ENCODE assay signal across 9 mouse cellular contexts in the genomic region with DNA sequence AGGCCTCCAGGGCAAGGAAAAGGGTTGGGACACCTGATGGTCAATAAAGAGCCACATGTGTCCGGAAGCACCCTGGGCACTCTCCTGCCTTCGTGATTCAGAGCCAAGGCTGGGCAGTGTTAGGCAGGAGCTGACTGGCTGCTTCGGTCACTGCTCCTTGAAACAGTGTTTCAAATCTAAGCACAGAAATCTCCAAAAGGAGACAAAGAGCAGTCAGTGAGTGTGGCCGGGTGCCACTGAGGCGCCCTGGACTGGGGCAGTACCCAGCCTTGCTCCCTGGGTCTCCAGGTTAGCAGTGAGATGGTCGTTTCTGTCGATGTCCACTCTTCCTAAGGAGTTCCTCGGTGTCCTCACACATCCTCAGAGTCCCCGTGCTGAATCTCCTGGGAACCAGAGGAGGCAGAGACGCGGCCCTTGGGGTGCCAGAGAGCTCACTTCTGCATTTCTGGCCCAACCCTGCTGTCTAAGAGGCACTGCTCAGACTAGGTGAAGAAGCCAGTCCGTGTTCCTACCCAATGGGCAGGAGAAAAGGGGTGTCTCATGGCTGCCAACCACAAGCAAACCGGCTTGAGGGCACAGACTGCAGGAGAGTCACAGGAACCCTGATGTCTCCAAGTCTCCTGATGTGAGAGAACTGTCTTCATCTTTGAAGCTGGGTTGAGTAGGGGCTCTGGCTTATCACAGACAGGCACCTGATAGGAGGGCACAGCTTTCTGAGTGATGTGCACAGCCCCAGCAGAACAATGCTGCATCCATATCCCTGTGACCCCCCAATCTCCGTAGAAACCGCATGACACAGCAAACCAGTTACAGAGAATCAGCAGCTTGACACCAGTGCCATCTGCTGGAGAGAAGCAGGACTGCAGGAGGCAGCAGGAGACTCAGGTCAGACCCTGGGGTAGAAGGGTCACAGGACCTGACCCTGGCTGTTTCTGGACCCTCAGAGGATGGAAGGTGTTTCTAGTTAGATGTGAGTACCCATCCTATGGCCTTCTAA. TPM values are rescaled to one million over a fixed set of nuclear protein-coding genes. Genes with fewer than 3 reads are reported as not detected.
DNase-seq lines count a peak whose midpoint lies in the region; ATAC-seq and TF ChIP-seq lines count a peak whose summit lies in the region.
"Had no signal": no experiment of that assay in that cellular context is flagged by ENCODE, and none has a peak within 500 bp of the region (broad histone marks: within the 10 kb centered on the region; RNA-seq: fewer than 3 reads in every experiment).

No protein-coding gene starts in this region.

- no peaks in the 10 kb centered on the region for H3K9me3 ChIP-seq in heart, embryonic 12.5 days (replicated peaks)
- H3K9me3 ChIP-seq in hindbrain, postnatal 0 days (ENCODE audit: low read length): no peaks in the 10 kb centered on the region
- H3K9me3 ChIP-seq in midbrain, embryonic 11.5 days (ENCODE audit: control insufficient read depth, low read length): no peaks in the 10 kb centered on the region

- H3K27me3 ChIP-seq in heart, embryonic 12.5 days (replicated peaks): no peaks in the 10 kb centered on the region
- no peaks in the 10 kb centered on the region for H3K27me3 ChIP-seq in hindbrain, postnatal 0 days (ENCODE audit: insufficient read depth, low read length)
- H3K27me3 ChIP-seq in midbrain, embryonic 11.5 days (ENCODE audit: control insufficient read depth, insufficient read depth, low read length): no peaks in the 10 kb centered on the region

- H3K4me3 ChIP-seq in heart, embryonic 12.5 days: no peak overlapping the region
- H3K4me3 ChIP-seq in hindbrain, postnatal 0 days (ENCODE audit: low read length): no peak overlapping the region
- H3K4me3 ChIP-seq in midbrain, embryonic 11.5 days (ENCODE audit: low read depth, low read length): no peak overlapping the region
- H3K4me3 ChIP-seq: myocyte had no signal

- ATAC-seq in heart, embryonic 12.5 days (ENCODE audit: insufficient number of reproducible peaks, low FRiP score): no peak
- ATAC-seq in hindbrain, postnatal 0 days: peak; percentile 48; the same call in 1 of the 2 replicates
- ATAC-seq in midbrain, embryonic 11.5 days (ENCODE audit: low FRiP score): peak; percentile 64

- WGBS in heart, embryonic 12.5 days: 66% methylated on average over 15 of the region's 15 CpGs
- 66% methylated on average over 15 of the region's 15 CpGs for WGBS in hindbrain, postnatal 0 days
- WGBS in midbrain, embryonic 11.5 days: 71% methylated on average over 15 of the region's 15 CpGs

- DNase-seq in heart, adult 11 months: peak; percentile 95
- peak; percentile 67 for DNase-seq in cerebellum, adult 9-11 months
- DNase-seq in frontal cortex, postnatal 10 days (ENCODE audit: low spot score in 2 of 2): peak; percentile 61 to 76
- DNase-seq in hindbrain, postnatal 0 days (ENCODE audit: low spot score): peak; percentile 81
- peak; percentile 51 to 76 for DNase-seq in left cerebral cortex, adult 8-10 months (ENCODE audit: low spot score in 2 of 2)
- peak; percentile 96 for DNase-seq in midbrain, embryonic 11.5 days (ENCODE audit: low spot score, missing footprints)
- DNase-seq in skeletal muscle tissue, adult 2 months (ENCODE audit: low read depth, low spot score): peak; percentile 59

- peak; percentile 100 for TF ChIP-seq CTCF in hindbrain, postnatal 0 days (IDR thresholded peaks at IDR 0.05; ENCODE audit: low read depth)

- no peak overlapping the region for H3K4me2 ChIP-seq in heart, embryonic 12.5 days
- H3K4me2 ChIP-seq in hindbrain, postnatal 0 days (ENCODE audit: low read depth, low read length): no peak overlapping the region
- no peak overlapping the region for H3K4me2 ChIP-seq in midbrain, embryonic 11.5 days

- peaks cover 7% of the 10 kb centered on the region; the same call in 1 of the 2 replicates for H3K36me3 ChIP-seq in heart, embryonic 12.5 days
- peaks cover 5% of the 10 kb centered on the region; the same call in 1 of the 2 replicates for H3K36me3 ChIP-seq in hindbrain, postnatal 0 days (ENCODE audit: insufficient read depth, low read length)
- H3K36me3 ChIP-seq in midbrain, embryonic 11.5 days (ENCODE audit: control insufficient read depth, insufficient read depth, low read length): no peaks in the 10 kb centered on the region; the same call in 1 of the 2 replicates

- no peak overlapping the region for H3K9ac ChIP-seq in heart, embryonic 12.5 days
- no peak overlapping the region for H3K9ac ChIP-seq in hindbrain, postnatal 0 days (replicated peaks; ENCODE audit: low read length)
- H3K9ac ChIP-seq in midbrain, embryonic 11.5 days (ENCODE audit: low read length): no peak overlapping the region

- no peaks in the 10 kb centered on the region for H3K4me1 ChIP-seq in heart, embryonic 12.5 days (replicated peaks)
- no peaks in the 10 kb centered on the region for H3K4me1 ChIP-seq in hindbrain, postnatal 0 days (ENCODE audit: insufficient read depth, low read length)
- peaks cover 3% of the 10 kb centered on the region for H3K4me1 ChIP-seq in midbrain, embryonic 11.5 days (ENCODE audit: control insufficient read depth, insufficient read depth, low read length)

- H3K27ac ChIP-seq in heart, embryonic 12.5 days (ENCODE audit: poor library complexity, severe bottlenecking): no peak overlapping the region
- H3K27ac ChIP-seq in hindbrain, postnatal 0 days: peak overlapping the region; percentile 3; the same call in 1 of the 2 replicates
- no peak overlapping the region for H3K27ac ChIP-seq in midbrain, embryonic 11.5 days (ENCODE audit: low read depth, low read length)

RNA-seq across cellular contexts. Expression of a gene that starts 12.1 kb away (rescaled TPM):
- 14.3 and 14.7 TPM in 2 replicates for polyA plus RNA-seq in heart, embryonic 12.5 days (2016; fragmentation: Nextera tagmentation; extraction: Ambion mirVana)
- total RNA-seq in hindbrain, postnatal 0 days (2014; rRNA removed): 106 and 264 TPM in 2 replicates
- polyA plus RNA-seq in hindbrain, postnatal 0 days (2015; fragmentation: Nextera tagmentation; extraction: Ambion mirVana): 33.0 and 33.2 TPM in 2 replicates
- 10 to 100 TPM; 40.1 to 46.1 (median 41.8) TPM for total RNA-seq in left cerebral cortex, adult 8-10 months (2022)
- polyA plus RNA-seq in midbrain, embryonic 11.5 days (2014; fragmentation: Nextera tagmentation; extraction: Ambion mirVana): 8.9 and 9.7 TPM in 2 replicates

RNA-seq across cellular contexts. Expression of a gene that starts 34.0 kb away (rescaled TPM):
- 0.68 and 1.00 TPM in 2 replicates for polyA plus RNA-seq in heart, embryonic 12.5 days (2016; fragmentation: Nextera tagmentation; extraction: Ambion mirVana)
- 5.8 and 7.5 TPM in 2 replicates for total RNA-seq in hindbrain, postnatal 0 days (2014; rRNA removed)
- 2.1 TPM in 2 replicates for polyA plus RNA-seq in hindbrain, postnatal 0 days (2015; fragmentation: Nextera tagmentation; extraction: Ambion mirVana)
- 1 to 10 TPM; 5.1 to 6.9 (median 6.5) TPM for total RNA-seq in left cerebral cortex, adult 8-10 months (2022)
- polyA plus RNA-seq in midbrain, embryonic 11.5 days (2014; fragmentation: Nextera tagmentation; extraction: Ambion mirVana): 0.23 and 0.52 TPM in 2 replicates
